Mouse (Mus musculus): ENCODE data around the gene Cdrt4.

GRCm38 (mm10) chr11:62915486-62915885, 35.5 kb upstream of the Cdrt4 start:
- TF ChIP-seq POLR2A (IDR thresholded peaks at IDR 0.05; ENCODE audit: borderline replicate concordance, extremely low read depth, insufficient read depth, insufficient read length, poor library complexity, severe bottlenecking) (no peak), CTCF (IDR thresholded peaks at IDR 0.05; ENCODE audit: borderline replicate concordance, extremely low read depth, insufficient read depth, insufficient read length) (no peak)

All from brain, embryonic 14.5 days (tissue).